Mouse (Mus musculus) hindbrain, embryonic 16.5 days (tissue): Measurements from ENCODE around the gene Nrp2. TPM values are rescaled to one million over a fixed set of nuclear protein-coding genes. Genes with fewer than 3 reads are reported as not detected.

ENCODE experiments used
- ATAC-seq: fragments of 200-750 bp; cut with Nextera tagmentation; 2 replicates; pipeline ENCODE4 v1.8.0; 2017; ENCODE audit warnings: moderate TSS enrichment, moderate library complexity
- H3K27ac ChIP-seq: fragments of 300-500 bp; sonication (generic); 2 replicates; pipeline ENCODE4 v1.5.1; 2014; ENCODE audit warnings: low read depth, mild to moderate bottlenecking, control low read depth, low read length, moderate library complexity
- H3K27me3 ChIP-seq: fragments of 300-500 bp; sonication (generic); replicated peaks from 2 replicates; pipeline ENCODE4 v1.6.1; 2014; ENCODE audit warnings: low read length; ENCODE audit not compliant: control insufficient read depth, insufficient read depth
- H3K36me3 ChIP-seq: fragments of 300-500 bp; sonication (generic); 2 replicates; pipeline ENCODE4 v1.6.1; 2014; ENCODE audit warnings: mild to moderate bottlenecking, low read length, moderate library complexity, mixed read lengths; ENCODE audit not compliant: control insufficient read depth, insufficient read depth
- H3K4me1 ChIP-seq: fragments of 300-500 bp; sonication (generic); 2 replicates; pipeline ENCODE4 v1.6.1; 2014; ENCODE audit warnings: low read depth, low read length; ENCODE audit not compliant: control insufficient read depth, insufficient read depth
- H3K4me2 ChIP-seq: fragments of 300-500 bp; sonication (generic); 2 replicates; pipeline ENCODE4 v1.6.1; 2014; ENCODE audit warnings: mild to moderate bottlenecking, low read length, control low read depth, moderate library complexity
- H3K4me3 ChIP-seq: fragments of 300-500 bp; sonication (generic); 2 replicates; pipeline ENCODE4 v1.5.1; 2014; ENCODE audit warnings: mild to moderate bottlenecking, low read length, control low read depth, moderate library complexity
- H3K9ac ChIP-seq: fragments of 300-500 bp; sonication (generic); 2 replicates; pipeline ENCODE4 v1.6.1; 2014; ENCODE audit warnings: low read depth, mild to moderate bottlenecking, control low read depth, low read length, moderate library complexity
- H3K9me3 ChIP-seq: fragments of 300-500 bp; sonication (generic); 2 replicates; pipeline ENCODE4 v1.6.1; 2014; ENCODE audit warnings: mild to moderate bottlenecking, low read length, moderate library complexity; ENCODE audit not compliant: control insufficient read depth
- WGBS: fragments of 180-500 bp; shearing (Covaris S2); extraction: QIAGEN DNeasy Blood & Tissue Kit; methylation state at CpG from one replicate; pipeline ENCODE4 v1.1.7; 2014; 5-methylcytosine and 5-hydroxymethylcytosine counted together
- polyA plus RNA-seq: library from polyadenylated mRNA; unstranded; fragments of >200 nt; fragmentation: Nextera tagmentation; extraction: Ambion mirVana; gene quantifications from 2 replicates; pipeline ENCODE4 v1.2.1, GENCODE M21; 2015

The Nrp2 gene
- 22.7 and 31.5 TPM in 2 replicates for polyA plus RNA-seq

DNA sequence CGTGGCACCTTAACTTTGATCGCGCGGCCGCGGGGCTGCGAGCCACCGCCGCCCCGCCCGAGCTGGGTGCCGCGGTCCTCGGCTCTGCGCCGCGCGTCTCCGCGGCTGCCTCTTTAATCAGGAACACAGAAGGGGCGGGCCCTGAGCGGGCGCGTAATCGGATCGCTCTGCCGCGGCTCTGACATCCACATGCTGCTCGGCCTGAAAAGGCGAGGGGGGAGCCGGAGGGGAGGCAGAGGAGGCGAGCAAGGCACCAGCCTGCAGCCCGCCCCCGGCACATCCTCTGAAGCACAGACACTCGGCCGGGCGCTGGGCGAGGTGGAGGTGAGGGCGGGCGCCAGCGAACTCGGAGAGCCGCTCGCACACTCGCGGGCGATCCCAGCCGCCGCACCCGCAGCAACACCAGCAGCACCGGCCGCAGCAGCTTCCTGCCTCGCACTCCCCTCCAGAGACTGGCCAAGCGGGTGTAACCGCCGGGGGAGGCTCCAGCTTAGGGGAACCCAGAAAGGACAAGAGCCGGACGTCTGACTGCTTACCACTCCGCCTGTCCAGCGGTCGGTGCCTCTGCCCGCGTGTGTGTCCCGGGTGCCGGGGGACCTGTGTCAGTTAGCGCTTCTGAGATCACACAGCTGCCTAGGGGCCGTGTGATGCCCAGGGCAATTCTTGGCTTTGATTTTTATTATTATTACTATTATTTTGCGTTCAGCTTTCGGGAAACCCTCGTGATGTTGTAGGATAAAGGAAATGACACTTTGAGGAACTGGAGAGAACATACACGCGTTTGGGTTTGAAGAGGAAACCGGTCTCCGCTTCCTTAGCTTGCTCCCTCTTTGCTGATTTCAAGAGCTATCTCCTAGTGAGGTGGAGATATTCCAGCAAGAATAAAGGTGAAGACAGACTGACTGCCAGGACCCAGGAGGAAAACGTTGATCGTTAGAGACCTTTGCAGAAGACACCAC lies at the start of gene Nrp2:
TSS of gene Nrp2 (plus strand) at position 128 of the 959 bp plus-strand sequence.
- ATAC-seq: peak; percentile 89
- Histone ChIP-seq H3K27ac (peak within 1 kb of the TSS; percentile 86), H3K4me1 (peaks cover 22% of the 10 kb centered on the region), H3K27me3 (no peaks in the 10 kb centered on the region; the same call in 1 of the 2 replicates), H3K4me3 (peak within 1 kb of the TSS; percentile 65), H3K36me3 (no peaks in the 10 kb centered on the region), H3K4me2 (peak within 1 kb of the TSS; percentile 98), H3K9me3 (no peaks in the 10 kb centered on the region), H3K9ac (peak within 1 kb of the TSS; percentile 88)
- under 1% methylated on average over 73 of the region's 76 CpGs for WGBS

DNA sequence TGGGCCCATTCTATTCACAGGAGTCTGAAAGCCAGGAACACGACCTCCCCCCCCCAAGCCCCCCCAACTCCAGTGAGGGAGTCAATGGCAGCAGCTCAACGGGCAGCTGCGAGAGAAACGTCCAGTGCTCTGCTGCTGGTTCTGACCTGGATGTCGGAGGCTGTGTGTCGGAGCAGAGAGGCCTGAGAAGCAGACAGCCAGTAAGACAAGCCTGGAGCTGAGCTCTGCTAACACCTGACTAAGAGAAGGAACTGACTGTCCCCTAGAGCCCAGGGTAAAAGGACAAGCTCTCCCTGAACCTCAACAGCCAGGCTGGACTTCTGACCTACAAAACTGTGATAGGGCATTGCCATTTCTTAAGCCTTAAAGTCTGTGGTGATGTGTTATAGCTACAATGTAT lies 48.6 kb upstream of the Nrp2 start:
- H3K27me3 ChIP-seq: no peaks in the 10 kb centered on the region
- H3K4me2 ChIP-seq: no peak overlapping the region
- H3K4me1 ChIP-seq: no peaks in the 10 kb centered on the region
- H3K27ac ChIP-seq: no peak overlapping the region
- no peaks in the 10 kb centered on the region for H3K36me3 ChIP-seq
- no peaks in the 10 kb centered on the region for H3K9me3 ChIP-seq
- no peak overlapping the region for H3K9ac ChIP-seq
- 63% methylated on average over 6 of the region's 6 CpGs for WGBS
- ATAC-seq: no peak
- no peak overlapping the region for H3K4me3 ChIP-seq

DNA sequence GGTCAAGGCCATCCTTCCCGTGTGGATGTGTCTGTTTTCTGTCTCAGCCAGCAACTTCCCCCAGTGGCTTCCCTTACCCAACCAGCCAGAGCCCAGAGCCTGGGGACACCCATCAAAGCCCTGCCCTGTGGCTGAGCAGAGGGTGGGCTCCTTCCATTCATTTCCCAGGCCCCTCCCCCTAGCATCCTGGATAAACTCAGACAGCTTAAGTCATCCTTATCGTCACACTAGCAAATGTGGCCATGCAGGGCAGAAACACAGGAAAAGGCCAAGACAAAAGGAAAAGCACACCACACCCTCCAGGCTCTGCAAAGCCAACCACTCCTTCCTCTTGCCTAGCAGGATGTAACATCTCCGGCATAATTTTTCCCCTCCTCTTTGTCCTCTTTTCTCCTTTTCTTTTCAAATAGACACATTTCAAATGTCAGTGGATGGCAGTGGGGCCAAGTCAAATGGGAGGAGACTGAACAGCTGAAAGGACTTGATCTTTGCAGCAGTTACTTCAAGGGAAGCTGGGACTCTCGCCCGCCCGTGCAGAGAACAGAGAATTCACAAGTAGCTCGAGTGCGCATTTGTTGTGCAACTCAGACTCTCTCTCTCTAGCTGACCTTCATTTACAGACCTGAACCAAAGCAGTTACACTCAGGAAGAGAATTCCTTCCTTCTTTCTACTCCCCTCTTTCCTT lies 38.0 kb upstream of the Nrp2 start:
- no peaks in the 10 kb centered on the region for H3K27me3 ChIP-seq
- no peaks in the 10 kb centered on the region for H3K36me3 ChIP-seq
- no peak overlapping the region for H3K4me3 ChIP-seq
- H3K4me2 ChIP-seq: no peak overlapping the region
- H3K9ac ChIP-seq: no peak overlapping the region
- H3K9me3 ChIP-seq: no peaks in the 10 kb centered on the region
- WGBS: 33% methylated on average over 8 of the region's 8 CpGs
- H3K27ac ChIP-seq: peak overlapping the region; percentile 54
- no peaks in the 10 kb centered on the region for H3K4me1 ChIP-seq
- peak; percentile 93 for ATAC-seq

DNA sequence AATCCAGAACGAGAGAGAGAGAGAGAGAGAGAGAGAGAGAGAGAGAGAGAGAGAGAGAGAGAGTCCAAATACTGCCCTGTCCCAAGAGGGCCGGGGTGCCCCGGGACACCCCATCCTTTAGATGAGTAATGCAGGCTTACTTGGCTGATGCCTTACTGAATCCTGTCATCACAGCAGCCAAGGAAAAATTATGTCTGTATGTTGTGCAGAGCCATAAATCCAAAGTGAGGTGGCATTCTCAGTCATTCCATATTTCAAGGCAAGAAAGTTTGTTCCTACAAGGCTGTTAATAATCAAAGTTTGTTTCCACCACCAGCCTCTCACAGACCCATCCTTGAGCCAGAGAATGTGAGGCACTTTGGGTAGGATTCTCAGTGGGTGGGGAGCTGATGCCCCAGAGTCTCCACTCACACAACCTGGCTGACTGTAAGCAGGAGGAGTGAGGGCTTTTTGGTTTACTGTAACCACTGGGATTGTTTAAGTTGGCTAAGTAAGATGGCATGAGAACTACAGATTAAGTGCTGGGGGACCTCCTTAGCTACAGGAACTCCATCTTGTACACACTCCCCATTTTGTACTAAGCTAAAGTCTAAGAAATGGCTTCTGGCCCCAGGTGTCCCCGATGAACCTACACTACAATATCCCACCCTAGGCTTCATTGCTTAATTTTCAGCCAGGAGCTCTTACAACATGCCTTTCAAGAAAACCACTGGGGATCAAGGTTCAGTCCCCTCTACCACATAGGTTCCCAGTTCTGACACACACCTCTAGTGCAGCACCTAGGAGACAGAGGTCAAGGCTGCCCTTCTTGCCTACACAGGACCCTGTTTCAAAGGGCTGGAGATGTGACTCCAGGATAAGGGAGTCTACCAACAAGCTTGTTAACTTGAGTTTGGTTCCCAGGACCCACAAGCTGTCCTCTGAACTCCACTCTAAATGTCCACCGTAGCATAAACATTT lies 37.0 kb upstream of the Nrp2 start:
- no peaks in the 10 kb centered on the region for H3K9me3 ChIP-seq
- H3K4me3 ChIP-seq: no peak overlapping the region
- no peak overlapping the region for H3K4me2 ChIP-seq
- no peaks in the 10 kb centered on the region for H3K4me1 ChIP-seq
- H3K27ac ChIP-seq: peak overlapping the region; percentile 54
- no peak overlapping the region for H3K9ac ChIP-seq
- no peaks in the 10 kb centered on the region for H3K27me3 ChIP-seq
- no peak for ATAC-seq
- H3K36me3 ChIP-seq: no peaks in the 10 kb centered on the region
- WGBS: 87% methylated on average over 5 of the region's 5 CpGs

DNA sequence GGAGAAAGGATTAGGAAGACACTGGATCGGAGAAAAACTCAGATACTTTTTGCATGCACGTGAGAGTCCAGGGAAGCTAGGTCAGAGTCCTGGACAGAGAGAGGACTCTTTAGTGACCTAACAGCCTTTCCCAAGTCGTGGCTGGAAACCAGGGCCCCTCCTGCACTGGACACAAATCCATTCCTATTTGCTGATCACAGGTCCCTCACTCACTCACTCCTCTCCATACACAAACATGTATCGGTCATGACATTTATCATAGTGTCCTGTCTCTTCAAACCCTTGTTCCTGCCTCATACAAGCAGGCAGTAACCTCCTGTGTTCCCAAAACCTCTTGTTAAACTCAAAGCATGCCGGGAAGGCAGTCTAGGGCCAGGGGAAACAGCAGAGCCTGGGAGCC lies 36.3 kb upstream of the Nrp2 start:
- Histone ChIP-seq H3K36me3 (no peaks in the 10 kb centered on the region), H3K27ac (no peak overlapping the region), H3K9ac (no peak overlapping the region), H3K4me1 (no peaks in the 10 kb centered on the region), H3K9me3 (no peaks in the 10 kb centered on the region), H3K27me3 (no peaks in the 10 kb centered on the region), H3K4me3 (no peak overlapping the region), H3K4me2 (no peak overlapping the region)
- 84% methylated on average over 5 of the region's 5 CpGs for WGBS
- ATAC-seq: no peak

DNA sequence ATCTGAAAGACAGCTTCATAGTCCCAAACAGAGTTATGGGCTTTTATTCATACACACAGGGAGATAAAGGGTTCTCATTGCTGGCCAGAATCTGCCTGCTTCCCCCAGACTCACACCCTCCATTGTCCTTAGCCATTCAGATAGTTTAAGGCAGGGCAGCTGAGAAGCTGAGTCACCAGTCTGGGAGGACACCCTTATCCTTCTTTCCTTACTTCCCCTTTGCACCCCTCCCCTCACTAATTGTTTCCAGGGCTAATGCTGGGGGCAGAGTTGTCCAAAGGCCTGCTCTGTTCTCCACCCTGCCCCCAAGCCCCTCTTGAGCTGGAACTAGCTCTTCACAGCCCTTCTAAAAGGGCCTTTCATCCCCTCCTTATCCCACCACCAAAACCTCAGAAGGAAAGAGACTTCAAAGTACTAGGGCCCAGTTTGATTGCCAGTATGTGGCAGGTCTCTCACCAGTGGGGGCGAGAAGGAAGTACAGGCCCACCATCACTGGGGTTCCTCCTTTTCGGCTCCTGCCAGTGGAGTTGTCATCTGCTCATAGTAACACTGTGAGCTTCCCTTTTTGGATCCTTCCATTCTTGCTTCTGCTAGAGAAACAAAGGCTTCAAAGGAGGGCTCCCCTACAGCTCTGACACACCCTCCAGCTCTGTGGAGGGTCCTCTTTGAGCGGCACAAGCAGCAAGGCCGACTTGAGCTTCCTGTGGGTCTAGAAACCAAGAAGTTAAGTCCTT lies 24.3 kb upstream of the Nrp2 start:
- H3K9ac ChIP-seq: no peak overlapping the region
- 38% methylated on average over 4 of the region's 4 CpGs for WGBS
- H3K4me1 ChIP-seq: peaks cover 8% of the 10 kb centered on the region
- H3K27me3 ChIP-seq: no peaks in the 10 kb centered on the region
- no peak overlapping the region for H3K4me2 ChIP-seq
- no peak overlapping the region for H3K27ac ChIP-seq
- peaks cover 4% of the 10 kb centered on the region for H3K9me3 ChIP-seq
- H3K36me3 ChIP-seq: no peaks in the 10 kb centered on the region
- ATAC-seq: no peak
- no peak overlapping the region for H3K4me3 ChIP-seq

- Histone ChIP-seq H3K9me3 (peaks cover 4% of the 10 kb centered on the region), H3K36me3 (no peaks in the 10 kb centered on the region), H3K9ac (no peak overlapping the region), H3K27ac (no peak overlapping the region), H3K4me3 (no peak overlapping the region), H3K27me3 (no peaks in the 10 kb centered on the region), H3K4me2 (no peak overlapping the region), H3K4me1 (peaks cover 8% of the 10 kb centered on the region)
- WGBS: 94% methylated on average over 2 of the region's 2 CpGs
- no peak for ATAC-seq
Observed at GRCm38 (mm10) chr1:62679466-62679865, 23.6 kb upstream of the Nrp2 start.
